Mouse (Mus musculus): Measurements from ENCODE around the gene Resf1.

GRCm38 (mm10) chr6:149280511-149280910 lies 28.7 kb upstream of the Resf1 start:
- no peak for TF ChIP-seq CTCF (IDR thresholded peaks at IDR 0.05; ENCODE audit: control insufficient read depth, insufficient read depth, insufficient replicate concordance, low read depth, low read length)
- TF ChIP-seq POLR2A (IDR thresholded peaks at IDR 0.05; ENCODE audit: control insufficient read depth, low read depth, low read length): no peak
